Mouse (Mus musculus) layer of hippocampus, postnatal 10 days (tissue): ENCODE measurements at regions not wholly inside any gene's neighbourhood (a gene's known extent, or its start where the extent isn't known, plus 50 kb on each side); places are given as distances from the start of the nearest gene placed in this dataset.

ENCODE experiments used
- DNase-seq, 2 experiments: peaks; one replicate each; pipeline ENCODE4 v3.0.0; 2021; ENCODE audit warnings: low spot score in 2 of 2

GRCm38 (mm10) chr8:80117328-80117727 lies 59.5 kb upstream of the Hhip start:
- peak in 1 of 2 experiments; percentile 11 for DNase-seq
